Comparison of ENCODE assay signal across 20 mouse cellular contexts in the genomic region with DNA sequence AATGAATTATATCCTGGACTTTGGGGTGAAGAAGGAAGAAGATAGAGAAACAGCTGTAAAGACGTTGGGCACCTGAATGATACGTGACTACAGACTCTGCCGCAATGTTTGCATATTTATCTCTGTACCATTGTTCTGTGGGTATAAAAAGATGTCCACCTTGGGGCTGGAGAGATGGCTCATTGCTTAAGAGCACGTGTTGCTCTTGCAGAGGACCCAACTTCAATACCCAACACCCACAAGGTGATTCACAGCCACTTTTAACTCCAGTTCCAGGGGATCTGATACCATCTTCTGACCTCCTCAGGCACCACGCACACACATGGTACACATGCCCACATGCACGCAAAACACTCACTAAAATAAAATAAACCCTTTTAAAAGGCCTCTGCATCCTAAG.
"Had no signal": no experiment of that assay in that cellular context is flagged by ENCODE, and none has a peak within 500 bp of the region (broad histone marks: within the 10 kb centered on the region; RNA-seq: fewer than 3 reads in every experiment).

No protein-coding gene starts in this region.

- H3K4me2 ChIP-seq: liver, embryonic 13.5 days; neural tube, embryonic 12.5 days; neural tube, embryonic 15.5 days had no signal

- DNase-seq: kidney, adult 2 months; kidney, postnatal 25 days; layer of hippocampus, adult 9-11 months; liver, embryonic 13.5 days; lung, adult 2 months; lung, postnatal 14 days; lung, postnatal 4 days; midbrain, embryonic 14.5 days; right cerebral cortex, adult 18-20 months; right cerebral cortex, postnatal 14 days; thymus, adult 2 months; thymus, postnatal 14 days; thymus, postnatal 4 days had no signal

- H3K36me3 ChIP-seq: liver, embryonic 13.5 days; neural tube, embryonic 12.5 days; neural tube, embryonic 15.5 days had no signal

- H3K4me3 ChIP-seq: layer of hippocampus, adult 2 months; left cerebral cortex, adult 2 months; liver, embryonic 13.5 days; neural tube, embryonic 12.5 days; neural tube, embryonic 15.5 days had no signal

- H3K9ac ChIP-seq: liver, embryonic 13.5 days; neural tube, embryonic 12.5 days; neural tube, embryonic 15.5 days had no signal

- ATAC-seq: intestine, postnatal 0 days had no signal

- H3K9me3 ChIP-seq: liver, embryonic 13.5 days; neural tube, embryonic 12.5 days; neural tube, embryonic 15.5 days had no signal

- H3K27me3 ChIP-seq: liver, embryonic 13.5 days; neural tube, embryonic 12.5 days; neural tube, embryonic 15.5 days had no signal

- H3K27ac ChIP-seq: kidney, postnatal 0 days; layer of hippocampus, adult 2 months; left cerebral cortex, adult 2 months; liver, embryonic 13.5 days; neural tube, embryonic 12.5 days; neural tube, embryonic 15.5 days; stomach, postnatal 0 days had no signal
